Mouse (Mus musculus) ES-Bruce4 (cell line): ENCODE results near the gene Ccl22.

Experiments used
- CTCF ChIP-seq: IDR thresholded peaks from one replicate; pipeline ENCODE4 v1.8.1; 2011; ENCODE audit warnings: low read depth, low read length
- EP300 ChIP-seq: IDR thresholded peaks from 2 replicates; pipeline ENCODE4 v1.6.1; 2011; ENCODE audit warnings: low read depth, low read length; ENCODE audit not compliant: insufficient read depth
- POLR2A ChIP-seq: IDR thresholded peaks from one replicate; pipeline ENCODE4 v1.8.1; 2011; ENCODE audit warnings: low read length; ENCODE audit not compliant: insufficient read depth

DNA sequence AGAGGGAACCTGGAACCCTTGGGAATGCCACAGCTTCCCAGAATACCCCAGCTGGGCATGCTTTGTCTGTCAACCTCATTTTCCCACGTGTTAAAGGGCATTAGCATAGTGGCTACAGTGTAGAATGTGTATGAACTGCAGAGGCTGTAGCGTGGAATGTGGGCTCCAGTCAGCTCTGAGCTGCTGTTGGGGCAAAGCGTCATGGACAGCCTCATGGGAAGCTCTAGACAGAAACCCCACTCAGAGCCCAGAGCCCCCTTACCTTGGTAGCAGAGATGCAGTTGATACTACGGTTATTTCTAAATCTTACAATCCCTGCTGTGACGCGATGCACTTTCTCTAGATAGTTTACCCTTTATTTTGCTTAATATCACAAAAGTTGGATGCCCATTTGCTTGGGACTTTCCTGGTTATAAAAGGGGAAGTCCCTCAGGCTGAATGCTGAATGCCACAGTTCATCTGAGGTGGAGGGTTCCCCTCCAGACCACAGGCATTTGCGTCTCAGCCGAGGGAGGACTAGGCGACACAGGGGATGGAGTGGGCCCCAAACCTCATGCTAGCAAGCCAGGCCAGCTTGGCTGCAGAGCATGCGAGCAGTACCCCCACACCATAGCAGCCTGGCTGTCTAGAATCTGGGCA is 33.6 kb downstream of the Ccl22 start:
- no peak for TF ChIP-seq POLR2A
- no peak for TF ChIP-seq CTCF
- TF ChIP-seq EP300: no peak
